Mouse (Mus musculus): ENCODE measurements around the gene Vmn1r199. TPM values are rescaled to one million over a fixed set of nuclear protein-coding genes. Genes with fewer than 3 reads are reported as not detected.

Gene Vmn1r199
- total and polyA plus RNA-seq, 2 experiments, result not detected

DNA sequence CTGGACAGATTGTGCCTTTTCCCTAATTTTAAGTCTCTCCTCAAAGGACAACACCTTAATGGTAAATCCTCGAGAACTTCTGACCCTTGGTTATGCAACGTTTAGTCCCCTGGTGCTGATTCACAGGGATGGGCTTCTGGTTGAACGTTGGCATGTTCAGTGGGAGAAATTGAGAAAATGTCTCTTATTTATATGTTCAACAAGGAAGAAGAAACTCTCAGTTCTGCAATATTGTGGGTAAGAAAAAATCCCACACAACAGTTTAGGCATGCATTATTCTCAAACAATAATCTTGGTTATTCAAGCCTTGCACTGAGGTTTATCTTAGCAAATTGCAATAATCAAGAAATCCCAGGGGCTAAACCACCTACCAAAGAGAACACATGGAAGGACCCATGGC, 3.8 kb downstream of the Vmn1r199 start:
- 63% methylated on average over 3 of the region's 3 CpGs for WGBS

DNA sequence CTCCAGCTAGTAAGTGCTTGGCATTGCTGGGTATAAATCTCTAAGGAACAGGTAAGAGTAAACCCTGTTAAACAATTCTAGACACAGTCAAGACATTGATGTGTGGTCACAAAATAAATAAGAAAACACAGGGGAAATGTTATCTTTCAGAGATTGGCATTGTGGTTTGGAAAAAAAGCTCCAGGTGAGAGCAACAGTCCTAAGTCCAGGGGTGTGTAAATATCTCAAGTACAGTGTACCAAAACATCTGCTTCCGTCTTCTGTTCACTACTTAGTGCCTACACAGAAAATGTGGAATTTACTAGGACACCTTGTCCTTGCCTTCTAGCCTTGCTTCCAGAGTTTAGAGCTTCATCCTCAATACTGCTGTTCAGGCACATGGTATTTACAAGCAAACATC, 7.4 kb downstream of the Vmn1r199 start:
- no peak for TF ChIP-seq CTCF (IDR thresholded peaks at IDR 0.05; ENCODE audit: low read depth, low read length)
- TF ChIP-seq POLR2A (IDR thresholded peaks at IDR 0.05; ENCODE audit: extremely low read depth, insufficient read depth, low read length), result no peak
- no peak overlapping the region for H3K9ac ChIP-seq (ENCODE audit: low read depth, low read length)

More for the DNA sequence above, 3.8 kb downstream of the Vmn1r199 start:
- no peak overlapping the region for H3K27ac ChIP-seq (replicated peaks; ENCODE audit: insufficient read depth, low read depth, low read length)
- no peak overlapping the region for H3K9ac ChIP-seq (ENCODE audit: low read depth, low read length)
- no peak for DNase-seq (ENCODE audit: extremely low read depth, low read depth, low spot score)
- H3K4me1 ChIP-seq (ENCODE audit: control insufficient read depth, insufficient read depth, low read length), result no peaks in the 10 kb centered on the region
- no peaks in the 10 kb centered on the region for H3K36me3 ChIP-seq (ENCODE audit: control insufficient read depth, insufficient read depth, low read length)
- TF ChIP-seq POLR2A (IDR thresholded peaks at IDR 0.05; ENCODE audit: extremely low read depth, insufficient read depth, low read length), result no peak
- TF ChIP-seq CTCF (IDR thresholded peaks at IDR 0.05; ENCODE audit: low read depth, low read length), result no peak
- no peak overlapping the region for H3K4me3 ChIP-seq (ENCODE audit: insufficient read depth, low read depth, low read length)
- no peaks in the 10 kb centered on the region for H3K79me2 ChIP-seq (ENCODE audit: control insufficient read depth, insufficient read depth, low read length)
- H3K27me3 ChIP-seq (ENCODE audit: control insufficient read depth, insufficient read depth, low read length), result no peaks in the 10 kb centered on the region

DNA sequence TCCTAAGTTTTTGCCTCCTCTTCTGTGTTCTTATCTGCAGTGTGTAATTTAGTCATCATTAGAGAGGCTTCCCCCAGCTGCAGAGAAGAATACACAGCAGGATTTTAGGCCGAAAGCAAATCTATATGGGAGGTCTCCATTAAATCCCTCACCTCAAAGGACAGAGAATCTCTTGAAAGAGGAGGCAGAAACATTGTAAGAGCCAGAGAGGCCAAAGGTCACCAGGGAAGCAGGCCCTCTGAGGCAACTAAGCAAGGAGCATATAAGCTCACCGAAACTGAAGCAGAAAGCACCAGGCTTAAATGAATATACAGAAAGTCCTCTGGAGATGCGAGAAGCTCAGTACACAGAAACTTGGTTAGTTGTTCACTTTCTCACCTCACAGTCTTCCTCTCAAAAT, 10.5 kb downstream of the Vmn1r199 start, which contains the start of gene Vmn1r200:
Vmn1r200 (plus strand) TSS at position 301 of the 400 bp plus-strand sequence.
- Histone ChIP-seq H3K27ac (replicated peaks; ENCODE audit: insufficient read depth, low read depth, low read length) (no peak within 1 kb of the TSS), H3K4me1 (ENCODE audit: control insufficient read depth, insufficient read depth, low read length) (no peaks in the 10 kb centered on the region), H3K27me3 (ENCODE audit: control insufficient read depth, insufficient read depth, low read length) (no peaks in the 10 kb centered on the region), H3K9ac (ENCODE audit: low read depth, low read length) (no peak within 1 kb of the TSS), H3K79me2 (ENCODE audit: control insufficient read depth, insufficient read depth, low read length) (no peaks in the 10 kb centered on the region), H3K4me3 (ENCODE audit: insufficient read depth, low read depth, low read length) (no peak within 1 kb of the TSS), H3K36me3 (ENCODE audit: control insufficient read depth, insufficient read depth, low read length) (no peaks in the 10 kb centered on the region)
- WGBS, result 76% methylated on average over 3 of the region's 3 CpGs
- TF ChIP-seq POLR2A (IDR thresholded peaks at IDR 0.05; ENCODE audit: extremely low read depth, insufficient read depth, low read length) (no peak), CTCF (IDR thresholded peaks at IDR 0.05; ENCODE audit: low read depth, low read length) (no peak)
- no peak for DNase-seq (ENCODE audit: extremely low read depth, low read depth, low spot score)

More for the DNA sequence above, 7.4 kb downstream of the Vmn1r199 start:
- Histone ChIP-seq H3K4me3 (ENCODE audit: insufficient read depth, low read depth, low read length) (no peak overlapping the region), H3K36me3 (ENCODE audit: control insufficient read depth, insufficient read depth, low read length) (no peaks in the 10 kb centered on the region), H3K79me2 (ENCODE audit: control insufficient read depth, insufficient read depth, low read length) (no peaks in the 10 kb centered on the region), H3K27me3 (ENCODE audit: control insufficient read depth, insufficient read depth, low read length) (no peaks in the 10 kb centered on the region), H3K4me1 (ENCODE audit: control insufficient read depth, insufficient read depth, low read length) (no peaks in the 10 kb centered on the region), H3K27ac (replicated peaks; ENCODE audit: insufficient read depth, low read depth, low read length) (no peak overlapping the region)
- DNase-seq (ENCODE audit: extremely low read depth, low read depth, low spot score), result no peak
- WGBS, result 46% methylated on average over 1 of the region's 1 CpGs

DNA sequence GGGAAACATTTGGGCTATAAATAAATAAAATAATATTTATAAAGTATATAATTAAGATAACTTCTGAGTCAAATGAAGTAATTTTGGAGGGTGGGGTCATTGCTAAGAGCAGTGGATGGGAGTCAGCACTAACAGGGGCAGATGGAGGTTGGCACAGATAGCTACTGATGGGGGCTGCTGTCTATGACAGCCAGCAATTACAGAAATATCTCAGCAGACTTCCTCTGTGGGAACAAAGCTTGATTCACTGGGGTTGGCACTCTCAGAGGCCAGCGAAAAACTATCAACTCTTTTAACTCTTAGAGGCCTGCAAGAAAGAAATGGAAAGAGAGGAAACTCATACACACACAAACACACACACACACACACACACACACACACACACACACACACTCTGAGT, 23.4 kb downstream of the Vmn1r199 start:
- Histone ChIP-seq H3K4me3 (ENCODE audit: insufficient read depth, low read depth, low read length) (no peak overlapping the region), H3K36me3 (ENCODE audit: control insufficient read depth, insufficient read depth, low read length) (no peaks in the 10 kb centered on the region), H3K4me1 (ENCODE audit: control insufficient read depth, insufficient read depth, low read length) (no peaks in the 10 kb centered on the region), H3K27me3 (ENCODE audit: control insufficient read depth, insufficient read depth, low read length) (no peaks in the 10 kb centered on the region), H3K9ac (ENCODE audit: low read depth, low read length) (no peak overlapping the region), H3K27ac (replicated peaks; ENCODE audit: insufficient read depth, low read depth, low read length) (no peak overlapping the region), H3K79me2 (ENCODE audit: control insufficient read depth, insufficient read depth, low read length) (no peaks in the 10 kb centered on the region)
- TF ChIP-seq POLR2A (IDR thresholded peaks at IDR 0.05; ENCODE audit: extremely low read depth, insufficient read depth, low read length), result no peak
- TF ChIP-seq CTCF (IDR thresholded peaks at IDR 0.05; ENCODE audit: low read depth, low read length), result no peak
- WGBS, result 47% methylated on average over 1 of the region's 1 CpGs
- no peak for DNase-seq (ENCODE audit: extremely low read depth, low read depth, low spot score)

Other genes starting within 250 kb of the Vmn1r199 start
- gene Vmn1r191, start 195.8 kb upstream of the Vmn1r199 start, total RNA-seq (2014; rRNA removed), result not detected in 2 replicates
- not detected in 2 replicates for gene Vmn1r191, start 195.8 kb upstream of the Vmn1r199 start, polyA plus RNA-seq (2012; rRNA removed)
- not detected in 2 replicates for gene Vmn1r192, start 188.7 kb upstream of the Vmn1r199 start, total RNA-seq (2014; rRNA removed)
- gene Vmn1r192, start 188.7 kb upstream of the Vmn1r199 start, polyA plus RNA-seq (2012; rRNA removed), result not detected in 2 replicates
- gene Vmn1r193, start 156.7 kb upstream of the Vmn1r199 start, total RNA-seq (2014; rRNA removed), result not detected in 2 replicates
- not detected in 2 replicates for gene Vmn1r193, start 156.7 kb upstream of the Vmn1r199 start, polyA plus RNA-seq (2012; rRNA removed)
- gene Vmn1r194, start 135.6 kb upstream of the Vmn1r199 start, total RNA-seq (2014; rRNA removed), result not detected in 2 replicates
- gene Vmn1r194, start 135.6 kb upstream of the Vmn1r199 start, polyA plus RNA-seq (2012; rRNA removed), result not detected in 2 replicates
- gene Vmn1r195, start 109.3 kb upstream of the Vmn1r199 start, total RNA-seq (2014; rRNA removed), result not detected in 2 replicates
- gene Vmn1r195, start 109.3 kb upstream of the Vmn1r199 start, polyA plus RNA-seq (2012; rRNA removed), result not detected in 2 replicates
- gene Vmn1r196, start 89.9 kb upstream of the Vmn1r199 start, total RNA-seq (2014; rRNA removed), result not detected in 2 replicates
- gene Vmn1r196, start 89.9 kb upstream of the Vmn1r199 start, polyA plus RNA-seq (2012; rRNA removed), result not detected in 2 replicates
- gene Vmn1r197, start 55.2 kb upstream of the Vmn1r199 start, total RNA-seq (2014; rRNA removed), result not detected in 2 replicates
- not detected in 2 replicates for gene Vmn1r197, start 55.2 kb upstream of the Vmn1r199 start, polyA plus RNA-seq (2012; rRNA removed)
- not detected in 2 replicates for gene Vmn1r198, start 29.5 kb upstream of the Vmn1r199 start, total RNA-seq (2014; rRNA removed)
- gene Vmn1r198, start 29.5 kb upstream of the Vmn1r199 start, polyA plus RNA-seq (2012; rRNA removed), result not detected in 2 replicates
- not detected in 2 replicates for gene Vmn1r200, start 10.6 kb downstream of the Vmn1r199 start, total RNA-seq (2014; rRNA removed)
- not detected in 2 replicates for gene Vmn1r200, start 10.6 kb downstream of the Vmn1r199 start, polyA plus RNA-seq (2012; rRNA removed)
- gene Vmn1r201, start 92.1 kb downstream of the Vmn1r199 start, total RNA-seq (2014; rRNA removed), result not detected in 2 replicates
- not detected in 2 replicates for gene Vmn1r201, start 92.1 kb downstream of the Vmn1r199 start, polyA plus RNA-seq (2012; rRNA removed)
- not detected in 2 replicates for gene Vmn1r202, start 125.6 kb downstream of the Vmn1r199 start, total RNA-seq (2014; rRNA removed)
- gene Vmn1r202, start 125.6 kb downstream of the Vmn1r199 start, polyA plus RNA-seq (2012; rRNA removed), result not detected in 2 replicates
- gene Vmn1r203, start 138.3 kb downstream of the Vmn1r199 start, total RNA-seq (2014; rRNA removed), result not detected in 2 replicates
- not detected in 2 replicates for gene Vmn1r203, start 138.3 kb downstream of the Vmn1r199 start, polyA plus RNA-seq (2012; rRNA removed)
- gene Vmn1r204, start 173.4 kb downstream of the Vmn1r199 start, total RNA-seq (2014; rRNA removed), result not detected in 2 replicates
- gene Vmn1r204, start 173.4 kb downstream of the Vmn1r199 start, polyA plus RNA-seq (2012; rRNA removed), result not detected in 2 replicates
- gene Vmn1r205, start 213.2 kb downstream of the Vmn1r199 start, total RNA-seq (2014; rRNA removed), result not detected in 2 replicates
- gene Vmn1r205, start 213.2 kb downstream of the Vmn1r199 start, polyA plus RNA-seq (2012; rRNA removed), result not detected in 2 replicates
- gene Vmn1r206, start 244.4 kb downstream of the Vmn1r199 start, total RNA-seq (2014; rRNA removed), result not detected in 2 replicates
- not detected in 2 replicates for gene Vmn1r206, start 244.4 kb downstream of the Vmn1r199 start, polyA plus RNA-seq (2012; rRNA removed)

Data from liver, adult 2 months (tissue).